Mouse (Mus musculus): Measurements from ENCODE around the gene Apoe. TPM values are rescaled to one million over a fixed set of nuclear protein-coding genes. Genes with fewer than 3 reads are reported as not detected.

Apoe gene
- polyA plus RNA-seq, 1 experiment: 2.3 TPM

- H3K79me2 ChIP-seq (ENCODE audit: control insufficient read depth, insufficient read depth): no peaks in the 10 kb centered on the region
- H3K36me3 ChIP-seq (ENCODE audit: control insufficient read depth, insufficient read depth): no peaks in the 10 kb centered on the region
- H3K27me3 ChIP-seq (ENCODE audit: control insufficient read depth, insufficient read depth, insufficient read length): no peaks in the 10 kb centered on the region
- H3ac ChIP-seq (ENCODE audit: control insufficient read depth, insufficient read length): no peak overlapping the region
- no peak for TF ChIP-seq SRF (IDR thresholded peaks at IDR 0.05; ENCODE audit: control insufficient read depth, insufficient read length, low read depth)
- no peak for TF ChIP-seq POLR2AphosphoS2 (IDR thresholded peaks at IDR 0.05; ENCODE audit: insufficient read length, low read depth)
- no peak for TF ChIP-seq MYOD1 (IDR thresholded peaks at IDR 0.05; ENCODE audit: control insufficient read depth in 1 of 3, insufficient read length in 2 of 3, low read depth in 2 of 3)
- TF ChIP-seq MYOG (IDR thresholded peaks at IDR 0.05; ENCODE audit: control insufficient read depth in 1 of 3, insufficient read depth in 1 of 3, insufficient read length in 2 of 3, low read depth in 2 of 3): no peak
- TF ChIP-seq USF1 (IDR thresholded peaks at IDR 0.05; ENCODE audit: low read depth): no peak
- TF ChIP-seq MAX (IDR thresholded peaks at IDR 0.05; ENCODE audit: low read depth): no peak
- no peak for TF ChIP-seq REST (IDR thresholded peaks at IDR 0.05; ENCODE audit: insufficient read depth, insufficient read length)
- TF ChIP-seq E2F4 (IDR thresholded peaks at IDR 0.05; ENCODE audit: insufficient read depth): no peak
- TF ChIP-seq TCF12 (IDR thresholded peaks at IDR 0.05; ENCODE audit: insufficient read depth, poor library complexity, severe bottlenecking): no peak
- TF ChIP-seq CEBPB (IDR thresholded peaks at IDR 0.05; ENCODE audit: insufficient read depth, poor library complexity, severe bottlenecking): no peak
- no peak for TF ChIP-seq POLR2A (IDR thresholded peaks at IDR 0.05; ENCODE audit: insufficient read length, low read depth)
- TF ChIP-seq TCF3 (IDR thresholded peaks at IDR 0.05; ENCODE audit: insufficient read length, low read depth): no peak
- H3K4me3 ChIP-seq: no peak overlapping the region
- H3K4me2 ChIP-seq (ENCODE audit: low read depth): no peak overlapping the region
Measured at GRCm38 (mm10) chr7:19651063-19651786, 47.8 kb downstream of the Apoe start.

Other genes with a start within 250 kb of the Apoe start
- gene Mark4, start 240.4 kb downstream of the Apoe start, polyA plus RNA-seq (2012; fragmentation: generic; extraction: Trizol): 18.2 TPM
- not detected for gene Exoc3l2, start 235.9 kb downstream of the Apoe start, polyA plus RNA-seq (2012; fragmentation: generic; extraction: Trizol)
- 7.8 TPM for gene Bloc1s3, start 190.8 kb downstream of the Apoe start, polyA plus RNA-seq (2012; fragmentation: generic; extraction: Trizol)
- 57.3 TPM for gene Trappc6a, start 190.8 kb downstream of the Apoe start, polyA plus RNA-seq (2012; fragmentation: generic; extraction: Trizol)
- 0.06 TPM for gene Nkpd1, start 181.3 kb downstream of the Apoe start, polyA plus RNA-seq (2012; fragmentation: generic; extraction: Trizol)
- gene Ppp1r37, start 136.1 kb downstream of the Apoe start, polyA plus RNA-seq (2012; fragmentation: generic; extraction: Trizol): 48.4 TPM
- gene Zfp296, start 121.9 kb downstream of the Apoe start, polyA plus RNA-seq (2012; fragmentation: generic; extraction: Trizol): 1.5 TPM
- 89.8 TPM for gene Gemin7, start 121.6 kb downstream of the Apoe start, polyA plus RNA-seq (2012; fragmentation: generic; extraction: Trizol)
- gene Clasrp, start 94.7 kb downstream of the Apoe start, polyA plus RNA-seq (2012; fragmentation: generic; extraction: Trizol): 14.8 TPM
- gene Relb, start 69.8 kb downstream of the Apoe start, polyA plus RNA-seq (2012; fragmentation: generic; extraction: Trizol): 25.7 TPM
- 126 TPM for gene Clptm1, start 34.2 kb downstream of the Apoe start, polyA plus RNA-seq (2012; fragmentation: generic; extraction: Trizol)
- gene Apoc2, start 21.2 kb downstream of the Apoe start, polyA plus RNA-seq (2012; fragmentation: generic; extraction: Trizol): not detected
- not detected for gene Gm44805, start 17.8 kb downstream of the Apoe start, polyA plus RNA-seq (2012; fragmentation: generic; extraction: Trizol)
- gene Apoc4, start 17.7 kb downstream of the Apoe start, polyA plus RNA-seq (2012; fragmentation: generic; extraction: Trizol): not detected
- not detected for gene Apoc1, start 6.5 kb downstream of the Apoe start, polyA plus RNA-seq (2012; fragmentation: generic; extraction: Trizol)
- gene Tomm40, start 16.2 kb upstream of the Apoe start, polyA plus RNA-seq (2012; fragmentation: generic; extraction: Trizol): 112 TPM
- 27.1 TPM for gene Nectin2, start 51.3 kb upstream of the Apoe start, polyA plus RNA-seq (2012; fragmentation: generic; extraction: Trizol)
- gene Bcam, start 71.8 kb upstream of the Apoe start, polyA plus RNA-seq (2012; fragmentation: generic; extraction: Trizol): 29.3 TPM
- 0.90 TPM for gene Cblc, start 97.6 kb upstream of the Apoe start, polyA plus RNA-seq (2012; fragmentation: generic; extraction: Trizol)
- gene Bcl3, start 123.6 kb upstream of the Apoe start, polyA plus RNA-seq (2012; fragmentation: generic; extraction: Trizol): 19.2 TPM
- gene Gm19345, start 152.8 kb upstream of the Apoe start, polyA plus RNA-seq (2012; fragmentation: generic; extraction: Trizol): 0.05 TPM
- 0.02 TPM for gene Ceacam16, start 162.1 kb upstream of the Apoe start, polyA plus RNA-seq (2012; fragmentation: generic; extraction: Trizol)
- gene Ceacam19, start 188.8 kb upstream of the Apoe start, polyA plus RNA-seq (2012; fragmentation: generic; extraction: Trizol): 0.01 TPM
- gene Pvr, start 222.0 kb upstream of the Apoe start, polyA plus RNA-seq (2012; fragmentation: generic; extraction: Trizol): 39.7 TPM